Mouse (Mus musculus) adipose tissue, adult 10 weeks (tissue): ENCODE measurements around the gene Acot13. TPM values are rescaled to one million over a fixed set of nuclear protein-coding genes. Genes with fewer than 3 reads are reported as not detected.

Experiments used
- polyA plus RNA-seq: library from polyadenylated mRNA; stranded (reverse); fragments of 350-450 nt; fragmentation: Illumina TruSeq; extraction: RNeasy Lipid Tissue Mini Kit (QIAGEN cat#74804); gene quantifications from one replicate; pipeline ENCODE4 v1.2.3, GENCODE M21; 2014; ENCODE audit warnings: low read depth, low replicate concordance

The Acot13 gene
- polyA plus RNA-seq: 78.9 TPM

DNA sequence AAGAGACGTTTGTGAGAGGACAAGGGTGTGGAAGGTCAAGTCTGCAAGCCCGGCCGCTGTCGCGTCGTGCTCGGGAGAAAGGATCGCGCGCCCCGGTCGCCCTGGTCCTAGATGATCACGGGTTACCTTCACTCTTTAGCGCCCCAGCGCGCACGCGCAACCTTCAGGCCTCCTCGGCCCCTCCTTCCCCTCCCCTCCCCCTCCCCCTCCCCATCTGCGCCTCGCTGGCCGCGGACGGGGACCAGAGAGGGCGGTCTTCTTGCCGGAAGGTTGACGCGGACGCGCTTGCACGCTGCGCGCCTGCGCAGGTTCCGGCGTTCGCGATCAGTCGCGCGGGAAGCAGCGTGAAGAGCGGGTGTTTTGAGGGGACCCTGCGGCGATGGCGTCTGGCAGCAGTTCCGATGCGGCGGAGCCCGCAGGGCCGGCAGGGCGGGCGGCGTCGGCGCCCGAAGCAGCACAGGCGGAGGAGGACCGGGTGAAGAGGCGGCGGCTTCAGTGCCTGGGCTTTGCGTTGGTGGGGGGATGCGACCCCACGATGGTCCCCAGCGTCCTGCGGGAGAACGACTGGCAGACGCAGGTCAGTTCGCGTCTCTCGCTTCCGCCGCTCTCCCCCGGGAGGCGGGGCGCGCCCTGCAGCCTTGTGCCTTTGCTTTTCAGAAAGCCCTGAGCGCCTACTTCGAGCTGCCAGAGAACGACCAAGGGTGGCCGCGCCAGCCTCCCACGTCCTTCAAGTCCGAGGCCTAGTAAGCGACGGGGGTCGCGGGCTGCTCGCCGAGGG lies at the start of gene Acot13, which contains the start of gene Tdp2:
Gene Acot13, minus strand, starts transcription at position 188 of the 778 bp plus-strand sequence.
Gene Tdp2, plus strand, starts transcription at position 327 of the 778 bp plus-strand sequence.

DNA sequence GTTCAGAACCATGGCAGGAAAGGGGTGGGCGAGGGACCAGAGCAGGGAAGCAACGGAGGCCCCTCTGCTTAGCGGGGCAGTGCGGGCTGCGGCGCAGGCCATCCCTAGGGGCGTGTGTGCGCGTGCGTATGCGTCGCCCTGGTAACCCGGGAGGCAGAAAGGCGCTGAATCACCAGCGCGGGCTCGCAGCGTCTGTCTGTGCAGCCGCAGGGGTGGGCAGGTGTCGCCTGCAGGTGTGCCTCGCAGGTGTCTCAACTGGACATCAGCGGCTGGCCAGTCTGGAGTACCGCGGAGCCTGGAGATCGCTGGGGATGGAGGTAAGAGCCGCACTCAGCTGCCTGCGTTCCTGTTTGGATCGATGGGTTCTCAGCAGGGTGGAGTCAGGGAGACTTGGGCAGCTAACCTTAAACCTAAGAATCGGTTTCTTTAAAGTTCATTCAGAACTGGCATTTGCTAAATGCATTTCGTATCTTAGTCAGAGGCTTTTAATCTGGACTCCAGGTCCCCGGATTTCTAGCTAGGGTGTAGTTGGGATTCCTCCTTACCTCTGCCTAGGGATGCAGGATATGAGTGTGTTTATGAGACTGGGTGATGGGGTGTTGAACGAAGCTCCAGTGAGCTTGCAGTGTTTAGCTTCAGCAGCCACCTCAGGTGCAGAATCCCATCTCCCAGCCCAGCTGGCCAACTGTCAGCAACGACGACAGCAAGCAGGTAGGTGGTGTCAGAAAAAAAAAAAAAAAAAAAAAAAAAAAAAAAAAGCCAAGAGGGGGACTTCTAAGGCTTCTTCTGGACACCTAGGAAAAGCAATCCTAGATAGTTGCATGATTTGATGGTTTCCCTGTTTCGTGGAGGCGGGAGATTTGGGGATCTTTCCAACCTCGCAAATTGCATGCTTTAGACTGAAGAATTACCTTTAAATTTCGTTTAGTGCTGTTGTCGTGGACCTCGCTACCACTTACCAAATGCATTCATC lies 13.9 kb upstream of the Acot13 start, which contains the start of gene D130043K22Rik:
Gene D130043K22Rik, plus strand, starts transcription at position 153 of the 973 bp plus-strand sequence.

DNA sequence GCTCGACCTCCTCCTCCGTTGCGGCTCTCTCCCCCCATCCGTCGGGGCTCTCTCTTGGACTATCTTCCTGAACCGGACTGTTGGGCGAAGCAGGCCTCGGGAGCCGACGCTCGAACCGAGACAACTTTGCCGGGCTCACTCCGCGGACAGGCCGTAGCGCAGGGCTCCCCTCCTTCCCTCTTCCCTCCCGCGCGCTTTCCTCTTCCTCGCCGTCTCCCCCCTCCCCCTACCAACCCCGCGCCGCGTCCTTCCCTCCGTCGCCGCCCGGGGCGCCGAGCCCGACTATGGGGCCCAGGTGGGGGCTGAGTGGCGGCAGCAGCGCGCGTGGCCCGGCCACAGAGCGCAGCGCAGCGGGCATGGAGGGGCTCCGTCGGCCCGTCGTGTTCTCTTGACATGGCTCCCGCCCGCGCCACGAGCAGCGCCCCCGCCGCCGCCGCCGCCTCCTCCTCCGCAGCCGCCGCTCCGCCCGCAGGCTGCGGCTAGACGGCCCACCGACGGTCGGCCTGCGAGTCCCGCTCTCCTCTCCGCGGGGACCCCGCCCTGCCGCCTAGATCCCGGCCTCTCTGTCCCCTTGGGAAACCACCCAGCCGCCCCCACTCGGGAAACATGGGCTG lies 29.9 kb downstream of the Acot13 start, which contains the start of gene BC005537:
Gene BC005537, plus strand, starts transcription at position 350 of the 614 bp plus-strand sequence.

Other genes with a start within 250 kb of the Acot13 start
- gene Ripor2, start 249.4 kb downstream of the Acot13 start, polyA plus RNA-seq: 4.2 TPM
- 1.2 TPM for gene Armh2, start 90.3 kb downstream of the Acot13 start, polyA plus RNA-seq
- gene Gmnn, start 69.6 kb downstream of the Acot13 start, polyA plus RNA-seq: 8.1 TPM
- gene BC005537, start 29.9 kb downstream of the Acot13 start, polyA plus RNA-seq: 104 TPM
- gene Tdp2, start 139 bp upstream of the Acot13 start, polyA plus RNA-seq: 20.7 TPM
- gene D130043K22Rik, start 13.6 kb upstream of the Acot13 start, polyA plus RNA-seq: 0.19 TPM
- 13.6 TPM for gene Aldh5a1, start 106.1 kb upstream of the Acot13 start, polyA plus RNA-seq
- gene Gpld1, start 111.6 kb upstream of the Acot13 start, polyA plus RNA-seq: 16.8 TPM
- gene Mrs2, start 188.8 kb upstream of the Acot13 start, polyA plus RNA-seq: 28.2 TPM
- 21.1 TPM for gene Dcdc2a, start 224.5 kb upstream of the Acot13 start, polyA plus RNA-seq